ENCODE assay signal across 13 mouse cellular contexts in the genomic region with DNA sequence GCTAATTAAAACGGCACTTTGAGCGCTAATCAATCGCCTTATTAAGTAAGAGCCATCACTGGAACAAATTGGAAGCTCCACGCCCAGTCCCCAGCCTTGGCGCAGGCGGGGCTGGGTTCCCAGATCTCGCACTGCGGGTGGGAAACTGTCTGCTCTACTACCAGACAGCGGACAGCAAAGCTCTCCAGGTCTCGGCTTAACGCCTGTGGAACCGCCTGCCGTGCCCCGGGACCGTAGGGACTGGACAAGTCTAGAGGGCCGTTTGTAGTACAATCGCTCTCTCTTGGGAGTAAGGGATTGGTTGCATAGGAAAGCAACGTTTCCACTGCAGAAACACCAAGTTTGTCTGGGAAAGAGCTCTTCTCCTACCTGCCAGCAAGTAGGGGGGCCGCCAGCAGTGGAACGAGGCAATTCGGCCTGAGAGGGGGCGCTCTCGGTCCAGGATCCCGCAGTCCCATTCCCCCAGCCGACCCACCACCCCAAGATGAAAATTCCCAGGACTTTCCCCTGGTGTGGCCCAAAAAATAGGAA. TPM values are rescaled to one million over a fixed set of nuclear protein-coding genes. Genes with fewer than 3 reads are reported as not detected.
A peak's percentile ranks its signal among the peaks of the same experiment; 100 is the strongest.
DNase-seq lines count a peak whose midpoint lies in the region; ATAC-seq and TF ChIP-seq lines count a peak whose summit lies in the region.
"Had no signal": no experiment of that assay in that cellular context is flagged by ENCODE, and none has a peak within 500 bp of the region (broad histone marks: within the 10 kb centered on the region; RNA-seq: fewer than 3 reads in every experiment).

No protein-coding gene starts in this region.

- peaks cover 78% of the 10 kb centered on the region for H3K27me3 ChIP-seq in embryonic facial prominence, embryonic 11.5 days (ENCODE audit: control insufficient read depth, insufficient read depth, low read length)
- peaks cover 94% of the 10 kb centered on the region for H3K27me3 ChIP-seq in midbrain, embryonic 13.5 days
- H3K27me3 ChIP-seq in kidney, embryonic 15.5 days: peaks cover 100% of the 10 kb centered on the region
- peaks cover 100% of the 10 kb centered on the region for H3K27me3 ChIP-seq in liver, embryonic 12.5 days (replicated peaks)

- no peak for DNase-seq in layer of hippocampus, adult 2 months (ENCODE audit: low spot score in 2 of 2)
- no peak for DNase-seq in layer of hippocampus, postnatal 36 days
- peak; percentile 54 for DNase-seq in embryonic facial prominence, embryonic 11.5 days (ENCODE audit: low spot score)
- no peak for DNase-seq in left cerebral cortex, adult 11 months (ENCODE audit: low spot score)
- DNase-seq: kidney, postnatal 14 days had no signal

- H3K27ac ChIP-seq in layer of hippocampus, adult 2 months: no peak overlapping the region
- no peak overlapping the region for H3K27ac ChIP-seq in embryonic facial prominence, embryonic 11.5 days (replicated peaks; ENCODE audit: low read depth, low read length)
- H3K27ac ChIP-seq in midbrain, embryonic 13.5 days: peak overlapping the region; percentile 83
- no peak overlapping the region for H3K27ac ChIP-seq in kidney, embryonic 15.5 days
- no peak overlapping the region for H3K27ac ChIP-seq in liver, embryonic 12.5 days
- H3K27ac ChIP-seq: stomach, embryonic 15.5 days had no signal

- no peak overlapping the region for H3K9ac ChIP-seq in embryonic facial prominence, embryonic 11.5 days (replicated peaks; ENCODE audit: low read length)
- peak overlapping the region; percentile 50; the same call in 1 of the 2 replicates for H3K9ac ChIP-seq in midbrain, embryonic 13.5 days (replicated peaks)
- no peak overlapping the region for H3K9ac ChIP-seq in kidney, embryonic 15.5 days
- H3K9ac ChIP-seq in liver, embryonic 12.5 days: no peak overlapping the region
- H3K9ac ChIP-seq: stomach, embryonic 15.5 days had no signal

- ATAC-seq in cerebellum, adult (ENCODE audit: insufficient number of reproducible peaks, low FRiP score, low TSS enrichment): peak; percentile 37
- no peak for ATAC-seq in embryonic facial prominence, embryonic 11.5 days (replicated peaks; ENCODE audit: insufficient number of reproducible peaks, low FRiP score, low TSS enrichment, low read depth)
- ATAC-seq in midbrain, embryonic 13.5 days: no peak
- ATAC-seq in kidney, embryonic 15.5 days (replicated peaks; ENCODE audit: low FRiP score): no peak
- no peak for ATAC-seq in liver, embryonic 12.5 days

- peak; percentile 26; the same call in 1 of the 2 replicates for TF ChIP-seq CTCF in layer of hippocampus, adult 2 months (conservative IDR thresholded peaks at IDR 0.05)

- 0 out of 2 replicates have a peak, but pooled peaks cover 3% of the 10 kb centered on the region for H3K4me1 ChIP-seq in embryonic facial prominence, embryonic 11.5 days (ENCODE audit: control insufficient read depth, insufficient read depth, low read length)
- H3K4me1 ChIP-seq in midbrain, embryonic 13.5 days (replicated peaks): peaks cover 70% of the 10 kb centered on the region
- peaks cover 13% of the 10 kb centered on the region for H3K4me1 ChIP-seq in kidney, embryonic 15.5 days
- no peaks in the 10 kb centered on the region for H3K4me1 ChIP-seq in liver, embryonic 12.5 days

- H3K36me3 ChIP-seq in embryonic facial prominence, embryonic 11.5 days (replicated peaks; ENCODE audit: control insufficient read depth, insufficient read depth, low read depth, low read length): no peaks in the 10 kb centered on the region
- H3K36me3 ChIP-seq in midbrain, embryonic 13.5 days: no peaks in the 10 kb centered on the region
- H3K36me3 ChIP-seq in kidney, embryonic 15.5 days: no peaks in the 10 kb centered on the region
- H3K36me3 ChIP-seq in liver, embryonic 12.5 days: no peaks in the 10 kb centered on the region
- H3K36me3 ChIP-seq: G1E; stomach, embryonic 15.5 days had no signal

- under 1% methylated on average over 25 of the region's 25 CpGs for WGBS in embryonic facial prominence, embryonic 11.5 days
- under 1% methylated on average over 25 of the region's 25 CpGs for WGBS in midbrain, embryonic 13.5 days
- WGBS in kidney, embryonic 15.5 days: under 1% methylated on average over 25 of the region's 25 CpGs
- 3% methylated on average over 25 of the region's 25 CpGs for WGBS in liver, embryonic 12.5 days (ENCODE audit: insufficient replicate concordance)

- H3K4me3 ChIP-seq in layer of hippocampus, adult 2 months: no peak overlapping the region
- H3K4me3 ChIP-seq in embryonic facial prominence, embryonic 11.5 days (ENCODE audit: low read depth, low read length): no peak overlapping the region
- H3K4me3 ChIP-seq in midbrain, embryonic 13.5 days (replicated peaks): peak overlapping the region; percentile 33
- H3K4me3 ChIP-seq in kidney, embryonic 15.5 days (replicated peaks): no peak overlapping the region
- no peak overlapping the region for H3K4me3 ChIP-seq in liver, embryonic 12.5 days
- H3K4me3 ChIP-seq: stomach, embryonic 15.5 days had no signal

- H3K9me3 ChIP-seq in embryonic facial prominence, embryonic 11.5 days (replicated peaks; ENCODE audit: control insufficient read depth, low read length): no peaks in the 10 kb centered on the region
- no peaks in the 10 kb centered on the region for H3K9me3 ChIP-seq in midbrain, embryonic 13.5 days
- no peaks in the 10 kb centered on the region for H3K9me3 ChIP-seq in kidney, embryonic 15.5 days (replicated peaks)
- H3K9me3 ChIP-seq in liver, embryonic 12.5 days (replicated peaks): no peaks in the 10 kb centered on the region
- H3K9me3 ChIP-seq: stomach, embryonic 15.5 days had no signal

- H3K4me2 ChIP-seq in embryonic facial prominence, embryonic 11.5 days (ENCODE audit: low read depth, low read length): no peak overlapping the region
- peak overlapping the region; percentile 51 for H3K4me2 ChIP-seq in midbrain, embryonic 13.5 days (replicated peaks)
- no peak overlapping the region for H3K4me2 ChIP-seq in kidney, embryonic 15.5 days
- H3K4me2 ChIP-seq in liver, embryonic 12.5 days: no peak overlapping the region
- H3K4me2 ChIP-seq: stomach, embryonic 15.5 days had no signal

RNA-seq across cellular contexts. Expression of a gene that starts 5.8 kb away (rescaled TPM):
- total RNA-seq in layer of hippocampus, adult 2 months (2021): not detected
- under 1 TPM in 1 of 2 experiments, not detected in 1; 0.15 TPM for total RNA-seq in layer of hippocampus, postnatal 36 days (2021)
- polyA plus RNA-seq in embryonic facial prominence, embryonic 11.5 days (2014; fragmentation: Nextera tagmentation; extraction: Ambion mirVana): 0.08 TPM in 2 replicates
- polyA plus RNA-seq in midbrain, embryonic 13.5 days (2015; fragmentation: Nextera tagmentation; extraction: Ambion mirVana): 12.9 and 14.4 TPM in 2 replicates
- not detected in 2 replicates for polyA plus RNA-seq in kidney, embryonic 15.5 days (2015; fragmentation: Nextera tagmentation; extraction: Ambion mirVana)
- not detected in 2 replicates for polyA plus RNA-seq in liver, embryonic 12.5 days (2016; fragmentation: Nextera tagmentation; extraction: Ambion mirVana)
- total RNA-seq: G1E; neutrophil, adult 5-6 weeks had no signal
- polyA plus RNA-seq: G1E; liver, embryonic 16.5 days; stomach, embryonic 15.5 days had no signal

Comparison
In these comparisons a context has a peak if more than half of its experiments do, and no peak if none do; other contexts are left out.
1. RNA of a gene that starts 5.8 kb away (polyA plus RNA-seq): 12.9 to 14.4 TPM in midbrain, embryonic 13.5 days; 0.08 TPM in embryonic facial prominence, embryonic 11.5 days, not detected in kidney, embryonic 15.5 days and not detected in liver, embryonic 12.5 days; every median in the first group is over 10 times any median in the second.